Mouse (Mus musculus): ENCODE data around the gene Gm5431. TPM values are rescaled to one million over a fixed set of nuclear protein-coding genes. Genes with fewer than 3 reads are reported as not detected.

The Gm5431 gene
- 0.91 TPM for polyA plus RNA-seq (2017; shearing (Covaris generic))

GRCm38 (mm10) chr11:48902021-48902420, at the start of gene Gm5431:
Gm5431 (minus strand) TSS chr11:48902214.

GRCm38 (mm10) chr11:48946090-48946489, 44.1 kb upstream of the Gm5431 start, which contains the start of gene Psme2b:
Psme2b (minus strand) TSS chr11:48946190.

GRCm38 (mm10) chr11:48871201-48871772, 30.7 kb downstream of the Gm5431 start, which contains the start of gene Irgm1:
Irgm1 (minus strand) TSS chr11:48871683.

Other genes starting within 250 kb of the Gm5431 start
- 728 TPM for gene Rack1, start 101.9 kb downstream of the Gm5431 start, polyA plus RNA-seq (2017; shearing (Covaris generic))
- gene Trim41, start 84.9 kb downstream of the Gm5431 start, polyA plus RNA-seq (2017; shearing (Covaris generic)), result 0.92 TPM
- gene Trim7, start 76.1 kb downstream of the Gm5431 start, polyA plus RNA-seq (2017; shearing (Covaris generic)), result not detected
- 7.6 TPM for gene Gm12184, start 75.6 kb downstream of the Gm5431 start, polyA plus RNA-seq (2017; shearing (Covaris generic))
- gene Irgm1, start 30.5 kb downstream of the Gm5431 start, polyA plus RNA-seq (2017; shearing (Covaris generic)), result 68.5 TPM
- gene Psme2b, start 44.0 kb upstream of the Gm5431 start, polyA plus RNA-seq (2017; shearing (Covaris generic)), result 115 TPM
- gene Olfr56, start 76.7 kb upstream of the Gm5431 start, polyA plus RNA-seq (2017; shearing (Covaris generic)), result 0.66 TPM
- 125 TPM for gene 9930111J21Rik1, start 77.2 kb upstream of the Gm5431 start, polyA plus RNA-seq (2017; shearing (Covaris generic))
- gene Gm12185, start 90.0 kb upstream of the Gm5431 start, polyA plus RNA-seq (2017; shearing (Covaris generic)), result 2.9 TPM
- 200 TPM for gene Tgtp1, start 92.0 kb upstream of the Gm5431 start, polyA plus RNA-seq (2017; shearing (Covaris generic))
- gene 9930111J21Rik2, start 149.0 kb upstream of the Gm5431 start, polyA plus RNA-seq (2017; shearing (Covaris generic)), result 92.8 TPM
- gene Tgtp2, start 162.0 kb upstream of the Gm5431 start, polyA plus RNA-seq (2017; shearing (Covaris generic)), result 187 TPM
- gene Ifi47, start 174.4 kb upstream of the Gm5431 start, polyA plus RNA-seq (2017; shearing (Covaris generic)), result 241 TPM
- 0.15 TPM for gene Olfr1396, start 212.7 kb upstream of the Gm5431 start, polyA plus RNA-seq (2017; shearing (Covaris generic))
- not detected for gene Olfr1395, start 240.1 kb upstream of the Gm5431 start, polyA plus RNA-seq (2017; shearing (Covaris generic))

All from naive thymus-derived CD4-positive, alpha-beta T cell, adult 5 months (primary cell).